Mouse (Mus musculus) heart, adult 11 months (tissue): Measurements from ENCODE around the gene Rnpepl1.

Source experiments
- DNase-seq: peaks from one replicate; pipeline ENCODE4 v3.0.0; 2022

The Rnpepl1 gene

GRCm38 (mm10) chr1:92943219-92943989 is 32.8 kb downstream of the Rnpepl1 start:
- peak; percentile 83 for DNase-seq

- DNase-seq = peak; percentile 77
These were observed 37.4 kb downstream of the Rnpepl1 start for GRCm38 (mm10) chr1:92947966-92948365.

GRCm38 (mm10) chr1:92949426-92949825 is 38.8 kb downstream of the Rnpepl1 start:
- peak; percentile 83 for DNase-seq

- no peak for DNase-seq
These were observed 40.0 kb downstream of the Rnpepl1 start, which contains the start of gene Gpr35 for GRCm38 (mm10) chr1:92950607-92951006. Gene Gpr35 (plus strand): TSS chr1:92950865.

- peak; percentile 49 for DNase-seq
These were observed 43.1 kb downstream of the Rnpepl1 start for GRCm38 (mm10) chr1:92953641-92954040.

- DNase-seq = peak; percentile 95
These were observed 46.2 kb downstream of the Rnpepl1 start for GRCm38 (mm10) chr1:92956571-92957335.

- peak; percentile 67 for DNase-seq
These were observed 48.4 kb downstream of the Rnpepl1 start for GRCm38 (mm10) chr1:92958999-92959398.

- DNase-seq = peak; percentile 86
These were observed 60.2 kb downstream of the Rnpepl1 start for GRCm38 (mm10) chr1:92970791-92971190.

GRCm38 (mm10) chr1:92971879-92972795 is 61.6 kb downstream of the Rnpepl1 start:
- peak; percentile 87 for DNase-seq

GRCm38 (mm10) chr1:92972854-92973253 is 62.3 kb downstream of the Rnpepl1 start:
- DNase-seq = peak; percentile 95
